Mouse (Mus musculus): ENCODE measurements around the gene Bahcc1. TPM values are rescaled to one million over a fixed set of nuclear protein-coding genes. Genes with fewer than 3 reads are reported as not detected.

Gene Bahcc1
- polyA plus RNA-seq, 1 experiment = 47.0 TPM

DNA sequence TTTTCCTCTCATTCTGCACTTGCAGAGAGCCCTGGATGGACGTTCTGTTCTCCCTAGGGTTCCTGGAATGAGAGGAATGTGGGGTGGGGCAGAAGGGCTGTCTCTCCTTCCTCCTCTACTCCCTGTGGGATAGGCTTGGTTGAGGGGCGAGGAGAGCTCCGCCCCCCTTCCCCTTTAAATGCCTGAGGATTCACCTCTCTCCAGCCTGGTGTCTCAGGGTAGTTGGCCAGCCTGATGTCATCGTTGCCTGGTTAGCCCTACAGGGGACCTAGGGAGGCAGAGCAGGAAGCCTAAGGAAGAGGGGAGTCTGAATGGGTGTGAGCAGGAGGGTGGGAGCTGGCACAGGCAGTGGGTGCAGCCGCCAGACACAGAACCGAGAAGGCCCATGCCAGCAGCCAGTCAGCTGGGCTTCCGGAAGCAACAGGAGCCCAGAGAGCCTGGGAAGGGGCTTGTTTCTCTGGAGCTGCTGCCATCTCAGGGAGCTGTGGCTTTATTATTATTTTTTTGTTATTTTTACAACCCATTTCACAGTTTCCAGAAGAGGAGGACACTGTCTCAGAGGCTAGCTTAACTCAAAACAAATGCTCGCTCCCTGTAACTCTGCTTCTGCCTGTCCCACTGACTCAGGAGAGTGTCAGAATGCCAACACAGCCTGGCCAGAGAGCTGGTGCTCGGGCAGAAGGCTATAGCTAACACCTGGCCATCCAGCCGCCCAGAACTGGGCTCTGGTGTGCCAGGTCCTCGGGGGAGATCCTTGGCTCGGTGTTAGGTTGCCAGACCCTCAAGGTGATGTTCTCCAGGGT lies 20.3 kb downstream of the Bahcc1 start:
- DNase-seq (ENCODE audit: low read depth) = peak; percentile 71
- no peak for TF ChIP-seq POLR2A (IDR thresholded peaks at IDR 0.05; ENCODE audit: borderline replicate concordance, extremely low read depth, insufficient read depth, insufficient read length, poor library complexity, severe bottlenecking)
- no peak for TF ChIP-seq CTCF (IDR thresholded peaks at IDR 0.05; ENCODE audit: borderline replicate concordance, extremely low read depth, insufficient read depth, insufficient read length)

DNA sequence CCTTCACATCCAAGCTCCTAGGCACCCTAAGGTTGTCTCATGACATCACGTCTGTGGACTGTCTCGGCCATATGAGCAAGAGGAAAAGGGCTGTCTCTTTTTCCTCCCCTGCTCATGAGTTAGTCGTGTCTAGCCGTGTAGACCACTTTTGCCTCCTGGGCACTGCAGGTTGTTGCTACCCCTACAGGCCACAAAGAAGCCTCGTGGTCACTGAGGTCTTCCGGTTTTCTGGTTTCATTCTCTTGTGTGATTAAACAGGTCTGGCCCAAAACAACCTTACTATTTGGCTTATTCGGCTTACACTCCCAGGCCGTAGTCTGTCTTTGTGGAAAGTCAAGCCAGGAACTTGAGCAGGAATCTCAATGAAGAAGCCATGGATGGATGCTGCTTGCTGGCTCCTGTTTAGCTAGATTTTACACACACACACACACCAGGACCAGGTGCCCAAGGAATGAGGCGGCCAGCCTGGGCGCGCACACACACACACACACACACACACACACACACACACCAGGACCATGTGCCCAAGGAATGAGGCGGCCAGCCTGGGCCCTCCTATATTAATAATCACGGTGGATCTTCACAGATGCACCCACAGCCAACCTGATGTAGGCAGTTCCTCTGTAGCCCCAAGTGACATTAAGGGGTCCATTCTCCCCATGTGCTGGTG lies 21.0 kb downstream of the Bahcc1 start:
- DNase-seq (ENCODE audit: low read depth) = no peak
- TF ChIP-seq POLR2A (IDR thresholded peaks at IDR 0.05; ENCODE audit: borderline replicate concordance, extremely low read depth, insufficient read depth, insufficient read length, poor library complexity, severe bottlenecking) = no peak
- TF ChIP-seq CTCF (IDR thresholded peaks at IDR 0.05; ENCODE audit: borderline replicate concordance, extremely low read depth, insufficient read depth, insufficient read length) = no peak

DNA sequence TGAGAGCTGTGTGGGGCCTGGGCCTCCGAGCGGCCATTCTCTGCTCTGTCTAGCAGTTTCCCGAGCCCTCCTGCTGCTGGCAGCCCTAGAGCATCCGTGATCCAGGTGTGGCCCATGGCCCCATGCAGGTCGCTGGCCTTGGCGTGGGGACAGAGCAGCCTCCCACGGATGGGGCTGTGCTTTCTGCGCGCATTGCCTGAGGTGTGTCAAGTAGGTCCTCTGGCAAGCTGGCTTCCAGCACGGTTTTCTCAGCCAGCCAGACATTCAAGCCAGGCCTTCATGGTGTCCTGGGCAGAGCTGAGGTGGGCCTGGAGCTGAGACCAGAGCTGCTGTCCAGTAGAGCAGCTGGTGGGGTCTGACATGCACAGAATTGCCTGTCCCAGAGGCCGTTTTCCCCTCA lies 21.7 kb downstream of the Bahcc1 start:
- TF ChIP-seq CTCF (IDR thresholded peaks at IDR 0.05; ENCODE audit: borderline replicate concordance, extremely low read depth, insufficient read depth, insufficient read length) (no peak), POLR2A (IDR thresholded peaks at IDR 0.05; ENCODE audit: borderline replicate concordance, extremely low read depth, insufficient read depth, insufficient read length, poor library complexity, severe bottlenecking) (no peak)
- no peak for DNase-seq (ENCODE audit: low read depth)

DNA sequence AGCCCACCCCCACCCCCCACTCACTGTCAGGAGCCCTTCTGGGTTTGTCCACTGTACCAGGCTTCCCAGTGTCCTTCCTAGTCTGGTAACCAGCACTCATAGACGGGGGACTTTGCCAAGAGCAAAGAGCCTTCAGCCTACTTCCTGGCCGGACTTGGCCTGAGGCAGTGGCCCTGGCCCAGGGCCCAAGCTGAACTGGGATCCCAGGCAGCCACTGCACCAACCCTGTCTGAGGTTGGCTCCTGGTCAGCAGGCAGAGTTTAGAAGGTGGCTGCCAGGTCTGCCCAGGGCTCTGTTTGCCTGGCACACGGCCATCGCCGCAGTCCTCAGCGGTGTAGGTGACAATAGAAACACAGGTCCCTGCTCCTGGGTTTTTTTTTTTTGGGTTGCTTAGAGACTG lies 22.3 kb downstream of the Bahcc1 start:
- TF ChIP-seq POLR2A (IDR thresholded peaks at IDR 0.05; ENCODE audit: borderline replicate concordance, extremely low read depth, insufficient read depth, insufficient read length, poor library complexity, severe bottlenecking) (no peak), CTCF (IDR thresholded peaks at IDR 0.05; ENCODE audit: borderline replicate concordance, extremely low read depth, insufficient read depth, insufficient read length) (no peak)
- peak; percentile 63 for DNase-seq (ENCODE audit: low read depth)

DNA sequence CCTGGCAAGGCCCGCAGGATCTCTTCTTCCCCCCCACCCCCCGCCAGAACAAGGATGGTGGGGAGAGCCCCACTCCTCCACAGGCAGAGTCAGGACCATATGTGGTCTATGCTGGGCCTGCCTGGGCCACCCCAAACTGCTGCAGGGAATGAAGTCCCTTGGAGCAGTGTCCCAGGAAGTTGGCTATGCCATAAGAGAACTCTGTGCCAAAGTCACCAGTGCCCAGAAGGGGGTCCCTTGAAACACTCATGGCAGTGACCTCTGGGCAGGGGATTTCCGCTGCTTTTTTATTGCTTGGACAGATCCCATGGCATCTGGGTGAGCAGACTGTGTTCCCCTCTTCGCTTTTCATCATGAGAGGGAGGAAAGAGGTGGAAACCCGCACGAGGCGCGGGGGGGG lies 22.8 kb downstream of the Bahcc1 start:
- TF ChIP-seq CTCF (IDR thresholded peaks at IDR 0.05; ENCODE audit: borderline replicate concordance, extremely low read depth, insufficient read depth, insufficient read length) = no peak
- TF ChIP-seq POLR2A (IDR thresholded peaks at IDR 0.05; ENCODE audit: borderline replicate concordance, extremely low read depth, insufficient read depth, insufficient read length, poor library complexity, severe bottlenecking) = no peak
- no peak for DNase-seq (ENCODE audit: low read depth)

DNA sequence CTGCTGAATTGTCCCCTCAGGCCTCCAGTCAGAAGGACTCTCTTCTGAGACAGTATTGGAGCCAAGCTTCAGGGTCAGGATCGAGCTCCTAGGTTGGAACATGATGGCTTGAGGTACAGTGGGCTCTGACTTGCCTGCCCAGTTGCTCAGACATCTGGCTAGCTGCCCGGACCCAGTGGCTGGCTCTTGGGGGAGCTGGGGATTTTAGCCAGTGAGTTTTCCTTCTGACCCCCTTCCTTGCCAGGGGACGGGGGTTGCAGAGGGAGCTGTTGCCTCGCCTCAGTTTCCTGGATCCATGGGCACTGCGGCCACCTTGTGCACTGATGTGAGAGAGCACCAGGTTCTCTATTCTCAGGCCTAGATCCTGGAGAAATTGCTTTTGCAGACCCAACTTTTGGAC lies 23.4 kb downstream of the Bahcc1 start:
- no peak for DNase-seq (ENCODE audit: low read depth)
- TF ChIP-seq POLR2A (IDR thresholded peaks at IDR 0.05; ENCODE audit: borderline replicate concordance, extremely low read depth, insufficient read depth, insufficient read length, poor library complexity, severe bottlenecking) (no peak), CTCF (IDR thresholded peaks at IDR 0.05; ENCODE audit: borderline replicate concordance, extremely low read depth, insufficient read depth, insufficient read length) (no peak)

DNA sequence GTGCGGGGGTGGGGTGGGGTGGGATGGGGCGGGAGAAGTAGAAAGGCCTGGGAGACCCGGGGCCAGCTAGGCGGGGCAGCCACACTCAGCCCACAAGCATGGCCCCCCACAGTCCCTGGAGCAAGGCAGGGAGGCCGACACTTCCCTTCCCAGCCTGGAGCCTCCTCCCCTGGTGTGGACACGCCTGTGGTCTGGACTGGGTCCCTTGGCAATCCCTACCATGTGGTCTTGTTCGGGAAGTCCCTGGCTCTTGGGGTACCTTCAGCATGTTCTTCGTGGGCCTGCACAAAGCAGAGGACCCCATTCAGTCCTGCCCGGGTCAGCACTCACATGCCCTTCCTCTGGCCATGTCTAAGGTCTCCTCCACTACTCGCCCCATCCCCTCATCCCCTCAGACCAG lies 23.8 kb downstream of the Bahcc1 start:
- DNase-seq (ENCODE audit: low read depth) = no peak
- TF ChIP-seq POLR2A (IDR thresholded peaks at IDR 0.05; ENCODE audit: borderline replicate concordance, extremely low read depth, insufficient read depth, insufficient read length, poor library complexity, severe bottlenecking) = no peak
- no peak for TF ChIP-seq CTCF (IDR thresholded peaks at IDR 0.05; ENCODE audit: borderline replicate concordance, extremely low read depth, insufficient read depth, insufficient read length)

DNA sequence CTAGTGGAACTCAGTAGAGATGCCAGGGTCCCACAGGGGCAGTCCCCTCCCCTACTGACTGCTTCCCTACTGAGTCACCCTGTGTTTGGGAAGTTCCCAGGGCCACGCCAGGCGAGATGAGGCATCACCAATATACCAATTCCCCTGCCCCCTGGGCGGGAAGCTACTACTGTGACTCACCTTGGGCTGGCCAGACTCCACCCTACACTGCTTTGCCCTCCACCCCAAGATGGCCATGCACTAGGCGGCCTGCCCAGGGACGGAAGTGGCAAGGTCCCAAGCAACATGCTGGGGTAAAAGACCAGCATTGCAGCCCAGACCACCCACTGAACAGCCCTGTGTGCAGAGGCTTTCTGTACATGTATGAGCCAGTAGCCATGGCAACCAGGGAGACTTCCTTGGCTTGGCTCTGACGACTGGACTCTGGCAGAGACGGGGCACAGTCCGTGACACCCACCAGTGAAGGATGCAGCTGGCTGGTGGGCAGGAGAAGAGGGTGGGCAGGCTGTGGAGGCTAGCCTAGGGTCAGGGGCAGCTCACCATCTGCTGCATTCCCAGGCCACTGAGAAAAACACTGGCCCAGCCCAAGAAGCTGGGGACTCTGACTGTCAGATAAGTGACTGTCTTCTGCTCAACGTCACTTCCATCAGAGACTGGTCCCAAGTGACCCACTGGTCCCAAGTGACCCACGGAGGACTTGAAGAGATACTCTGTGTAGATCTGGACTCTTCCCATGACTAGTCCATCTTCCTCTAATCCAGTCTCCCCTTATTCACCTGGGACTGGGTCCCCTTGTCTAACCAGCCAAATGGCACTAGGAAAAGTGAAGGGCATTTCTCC lies 24.5 kb downstream of the Bahcc1 start:
- peak; percentile 62 for DNase-seq (ENCODE audit: low read depth)
- TF ChIP-seq CTCF (IDR thresholded peaks at IDR 0.05; ENCODE audit: borderline replicate concordance, extremely low read depth, insufficient read depth, insufficient read length) = no peak
- no peak for TF ChIP-seq POLR2A (IDR thresholded peaks at IDR 0.05; ENCODE audit: borderline replicate concordance, extremely low read depth, insufficient read depth, insufficient read length, poor library complexity, severe bottlenecking)

DNA sequence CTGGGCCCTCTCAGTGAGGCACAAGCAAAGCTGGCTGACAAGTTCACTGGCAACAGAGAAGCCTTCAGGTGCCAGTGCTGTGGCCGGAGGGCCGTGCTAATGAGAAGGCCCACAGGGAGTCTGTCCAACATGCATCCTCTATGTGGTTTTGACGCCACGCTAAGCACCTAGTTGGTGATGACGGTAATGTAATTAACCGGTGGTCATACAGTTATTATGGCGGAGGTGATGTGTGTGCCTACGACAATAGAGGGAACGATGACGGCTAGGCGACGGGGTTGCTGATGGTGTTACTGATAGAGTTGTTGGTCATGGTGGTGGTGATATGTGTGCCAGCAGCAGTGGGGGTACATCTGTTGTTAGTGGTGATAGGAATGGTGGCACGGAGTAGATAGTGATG lies 25.2 kb downstream of the Bahcc1 start:
- DNase-seq (ENCODE audit: low read depth) = no peak
- TF ChIP-seq POLR2A (IDR thresholded peaks at IDR 0.05; ENCODE audit: borderline replicate concordance, extremely low read depth, insufficient read depth, insufficient read length, poor library complexity, severe bottlenecking) = no peak

DNA sequence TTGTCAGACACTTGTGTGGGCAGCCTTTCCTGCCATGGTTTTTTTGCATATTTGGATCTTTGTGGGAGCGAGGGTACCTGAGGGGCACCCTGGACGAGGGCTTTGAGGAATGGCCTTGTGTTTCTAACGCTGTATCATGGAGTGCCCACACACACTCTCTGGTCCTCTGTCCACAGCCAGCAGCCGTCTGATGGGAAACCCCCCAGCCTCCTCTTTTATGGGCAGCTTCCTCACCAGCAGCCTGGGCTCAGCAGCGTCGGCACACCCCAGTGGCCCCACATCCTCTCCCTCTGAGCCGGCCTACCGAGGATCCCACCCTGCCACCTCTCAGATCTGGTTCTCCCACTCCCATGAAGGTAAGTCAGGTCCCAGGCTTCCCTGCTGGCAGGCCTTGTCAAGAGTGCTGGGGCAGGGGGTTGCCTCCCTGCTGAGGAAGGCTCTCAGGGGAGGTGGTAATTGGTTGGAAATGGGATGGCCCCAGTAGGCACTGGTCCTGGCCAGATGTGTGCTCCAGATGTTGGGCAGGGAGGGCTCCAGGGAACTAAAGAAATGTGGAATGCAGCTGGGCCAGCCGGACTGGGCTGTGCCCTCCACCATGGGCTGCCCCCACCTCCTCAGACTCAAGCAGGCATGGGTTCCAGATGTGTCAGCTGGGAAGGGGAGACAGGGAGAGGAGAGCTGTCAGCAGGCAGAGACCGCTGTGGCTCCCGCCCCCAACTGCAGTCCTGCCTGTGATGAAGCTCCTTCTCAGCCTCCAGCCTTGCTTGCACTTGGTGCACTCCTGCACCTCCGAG lies 26.3 kb downstream of the Bahcc1 start:
- DNase-seq (ENCODE audit: low read depth) = peak; percentile 47
- no peak for TF ChIP-seq CTCF (IDR thresholded peaks at IDR 0.05; ENCODE audit: borderline replicate concordance, extremely low read depth, insufficient read depth, insufficient read length)
- TF ChIP-seq POLR2A (IDR thresholded peaks at IDR 0.05; ENCODE audit: borderline replicate concordance, extremely low read depth, insufficient read depth, insufficient read length, poor library complexity, severe bottlenecking) = no peak
